Comparison of ENCODE assay signal across 44 mouse cellular contexts in genomic region chr17:8385441-8385840, GRCm38 (mm10). TPM values are rescaled to one million over a fixed set of nuclear protein-coding genes. Genes with fewer than 3 reads are reported as not detected.
"Had no signal": no experiment of that assay in that cellular context is flagged by ENCODE, and none has a peak within 500 bp of the region (broad histone marks: within the 10 kb centered on the region; RNA-seq: fewer than 3 reads in every experiment).

No protein-coding gene starts in this region.

- H3K4me2 ChIP-seq: heart, embryonic 11.5 days; heart, embryonic 12.5 days; heart, embryonic 13.5 days; heart, embryonic 15.5 days; hindbrain, embryonic 12.5 days; hindbrain, embryonic 13.5 days; hindbrain, embryonic 14.5 days; hindbrain, embryonic 15.5 days; intestine, embryonic 15.5 days; kidney, embryonic 15.5 days had no signal

- H3K9me3 ChIP-seq: heart, embryonic 12.5 days; heart, embryonic 15.5 days; hindbrain, embryonic 12.5 days; hindbrain, embryonic 13.5 days; hindbrain, embryonic 15.5 days; intestine, embryonic 15.5 days; kidney, embryonic 15.5 days had no signal

- H3K27ac ChIP-seq: heart, embryonic 13.5 days; heart, embryonic 15.5 days; hindbrain, embryonic 10.5 days; hindbrain, embryonic 12.5 days; hindbrain, embryonic 13.5 days; hindbrain, embryonic 14.5 days; hindbrain, embryonic 15.5 days; hindbrain, postnatal 0 days; intestine, embryonic 15.5 days; kidney, embryonic 15.5 days; kidney, postnatal 0 days; layer of hippocampus, adult 2 months; left cerebral cortex, adult 2 months had no signal

- H3K4me3 ChIP-seq: heart, embryonic 12.5 days; heart, embryonic 13.5 days; heart, embryonic 15.5 days; hindbrain, embryonic 10.5 days; hindbrain, embryonic 12.5 days; hindbrain, embryonic 13.5 days; hindbrain, embryonic 15.5 days; intestine, embryonic 15.5 days; kidney, embryonic 15.5 days; layer of hippocampus, adult 2 months; left cerebral cortex, adult 2 months had no signal

- H3K36me3 ChIP-seq: heart, embryonic 12.5 days; heart, embryonic 13.5 days; heart, embryonic 15.5 days; hindbrain, embryonic 10.5 days; hindbrain, embryonic 12.5 days; hindbrain, embryonic 13.5 days; hindbrain, embryonic 15.5 days; intestine, embryonic 15.5 days; kidney, embryonic 15.5 days had no signal

- ATAC-seq: hindbrain, embryonic 16.5 days; hindbrain, postnatal 0 days; inflammation-experienced regulatory T-cells, adult 6 months; intestine, embryonic 15.5 days; intestine, embryonic 16.5 days; intestine, postnatal 0 days had no signal

- DNase-seq: heart, postnatal 10 days; heart, postnatal 14 days; heart, postnatal 36 days; heart, postnatal 4 days; kidney, adult 11 months; kidney, adult 18-20 months; kidney, adult 2 months; kidney, adult 8-10 months; kidney, adult 9 months; kidney, postnatal 10 days; kidney, postnatal 14 days; kidney, postnatal 25 days; kidney, postnatal 36 days; kidney, postnatal 4 days; layer of hippocampus, adult 9-11 months; layer of hippocampus, postnatal 36 days had no signal

- H3K9ac ChIP-seq: heart, embryonic 12.5 days; heart, embryonic 13.5 days; heart, embryonic 15.5 days; hindbrain, embryonic 12.5 days; hindbrain, embryonic 13.5 days; hindbrain, embryonic 14.5 days; hindbrain, embryonic 15.5 days; intestine, embryonic 15.5 days; kidney, embryonic 15.5 days had no signal

- H3K4me1 ChIP-seq: intestine, embryonic 15.5 days had no signal

RNA-seq across cellular contexts. Expression of gene T2, which starts 29.6 kb away (rescaled TPM):
- total RNA-seq: hematopoietic stem cell, adult 5-6 weeks had no signal

RNA-seq across cellular contexts. Expression of gene Prr18, which starts 48.2 kb away (rescaled TPM):
- total RNA-seq: hematopoietic stem cell, adult 5-6 weeks had no signal
- polyA plus RNA-seq: heart, embryonic 14.5 days; heart, postnatal 0 days had no signal

RNA-seq across cellular contexts. Expression of gene T, which starts 48.8 kb away (rescaled TPM):
- total RNA-seq: heart, postnatal 10 days; heart, postnatal 14 days; heart, postnatal 25 days; heart, postnatal 36 days; heart, postnatal 4 days; hematopoietic stem cell, adult 5-6 weeks; layer of hippocampus, adult 18-20 months; layer of hippocampus, adult 2 months; layer of hippocampus, postnatal 14 days; layer of hippocampus, postnatal 25 days; layer of hippocampus, postnatal 36 days; left cerebral cortex, adult 18-20 months; left cerebral cortex, adult 2 months had no signal
- polyA plus RNA-seq: inflammation-experienced regulatory T-cells, adult 6 months; kidney, adult 2 months; large intestine, adult 2 months had no signal
